Mouse (Mus musculus) kidney, adult 10 weeks (tissue): Measurements from ENCODE around the gene Dppa4. TPM values are rescaled to one million over a fixed set of nuclear protein-coding genes. Genes with fewer than 3 reads are reported as not detected.

Source experiments
- polyA plus RNA-seq: library from polyadenylated mRNA; stranded (reverse); fragments of 350-450 nt; fragmentation: Illumina TruSeq; extraction: RNeasy Lipid Tissue Mini Kit (QIAGEN cat#74804); gene quantifications from one replicate; pipeline ENCODE4 v1.2.3, GENCODE M21; 2014; ENCODE audit warnings: low read depth, low replicate concordance

Gene Dppa4
- polyA plus RNA-seq = not detected

DNA sequence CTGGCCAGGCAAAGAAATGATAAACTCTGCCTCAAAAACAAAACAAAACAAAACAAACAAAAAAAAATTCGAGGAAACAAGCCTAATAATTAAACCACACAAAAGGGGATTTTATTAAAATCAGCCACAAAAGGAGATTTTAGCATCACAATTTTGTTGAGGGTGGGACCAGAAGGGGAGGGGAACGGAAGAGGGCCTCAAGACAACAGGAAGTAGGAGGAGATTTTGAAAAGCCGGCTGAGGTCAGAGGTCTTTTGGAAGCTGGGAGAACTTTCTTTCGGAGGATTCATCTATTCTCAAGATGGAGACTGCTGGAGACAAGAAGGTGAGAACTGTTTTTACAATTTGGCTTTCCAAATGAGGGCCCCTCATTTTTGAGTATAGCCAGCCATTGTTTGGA, at the start of gene Dppa4:
Dppa4 (plus strand) TSS at position 217 of the 400 bp plus-strand sequence.

GRCm38 (mm10) chr16:48303509-48303908, 20.0 kb downstream of the Dppa4 start, which contains the start of gene Dppa2:
Dppa2 (plus strand) TSS chr16:48303908.

Other genes starting within 250 kb of the Dppa4 start
- not detected for gene Dppa2, start 20.2 kb downstream of the Dppa4 start, polyA plus RNA-seq
- not detected for gene Gm5485, start 128.7 kb downstream of the Dppa4 start, polyA plus RNA-seq
- not detected for gene Morc1, start 147.5 kb downstream of the Dppa4 start, polyA plus RNA-seq